In genomic region chr19:29466819-29467218, GRCm38 (mm10) we compare ENCODE assay signal across 24 mouse cellular contexts. TPM values are rescaled to one million over a fixed set of nuclear protein-coding genes. Genes with fewer than 3 reads are reported as not detected.
DNase-seq lines count a peak whose midpoint lies in the region; ATAC-seq and TF ChIP-seq lines count a peak whose summit lies in the region.
"Had no signal": no experiment of that assay in that cellular context is flagged by ENCODE, and none has a peak within 500 bp of the region (broad histone marks: within the 10 kb centered on the region; RNA-seq: fewer than 3 reads in every experiment).

No protein-coding gene starts in this region.

- H3K27me3 ChIP-seq in thymus, adult 2 months (ENCODE audit: control insufficient read depth, insufficient read depth, low read length), result no peaks in the 10 kb centered on the region
- H3K27me3 ChIP-seq in intestine, embryonic 15.5 days (replicated peaks), result no peaks in the 10 kb centered on the region
- H3K27me3 ChIP-seq: embryonic facial prominence, embryonic 13.5 days; forebrain, embryonic 12.5 days; heart, embryonic 13.5 days; hindbrain, embryonic 12.5 days had no signal

- WGBS in thymus, adult 2 months, result 32% methylated on average over 9 of the region's 9 CpGs
- WGBS in intestine, embryonic 15.5 days, result 68% methylated on average over 9 of the region's 9 CpGs

- H3K36me3 ChIP-seq in thymus, adult 2 months (ENCODE audit: control insufficient read depth, insufficient read depth, low read length), result no peaks in the 10 kb centered on the region
- H3K36me3 ChIP-seq in intestine, embryonic 15.5 days, result no peaks in the 10 kb centered on the region
- H3K36me3 ChIP-seq: embryonic facial prominence, embryonic 13.5 days; forebrain, embryonic 12.5 days; heart, embryonic 13.5 days; hindbrain, embryonic 12.5 days had no signal

- H3K27ac ChIP-seq in thymus, adult 2 months (ENCODE audit: control insufficient read depth, insufficient read depth, low read length), result no peak overlapping the region
- H3K27ac ChIP-seq in intestine, embryonic 15.5 days, result no peak overlapping the region
- H3K27ac ChIP-seq: embryonic facial prominence, embryonic 13.5 days; forebrain, embryonic 12.5 days; heart, embryonic 13.5 days; hindbrain, embryonic 12.5 days had no signal

- no peak overlapping the region for H3K4me2 ChIP-seq in intestine, embryonic 15.5 days (replicated peaks)
- H3K4me2 ChIP-seq: embryonic facial prominence, embryonic 13.5 days; forebrain, embryonic 12.5 days; heart, embryonic 13.5 days; hindbrain, embryonic 12.5 days had no signal

- no peak for TF ChIP-seq CTCF in thymus, adult 2 months (IDR thresholded peaks at IDR 0.05; ENCODE audit: borderline replicate concordance, control insufficient read depth, extremely low read depth, insufficient read depth, low read length, poor library complexity)

- H3K4me1 ChIP-seq in thymus, adult 2 months (replicated peaks; ENCODE audit: control insufficient read depth, insufficient read depth, low read length), result peaks cover 7% of the 10 kb centered on the region
- H3K4me1 ChIP-seq in intestine, embryonic 15.5 days (replicated peaks), result peaks cover 13% of the 10 kb centered on the region; the same call in 1 of the 2 replicates

- H3K9me3 ChIP-seq in intestine, embryonic 15.5 days, result no peaks in the 10 kb centered on the region
- H3K9me3 ChIP-seq: embryonic facial prominence, embryonic 13.5 days; forebrain, embryonic 12.5 days; heart, embryonic 13.5 days; hindbrain, embryonic 12.5 days had no signal

- peak; percentile 35 for DNase-seq in thymus, postnatal 14 days
- DNase-seq in thymus, adult 2 months, result no peak
- DNase-seq in naive thymus-derived CD4-positive, alpha-beta T cell, adult 2 months (ENCODE audit: low read depth), result peak; percentile 68
- peak; percentile 39 for DNase-seq in thymus, postnatal 4 days
- DNase-seq in left cerebral cortex, adult 18-20 months (ENCODE audit: low spot score in 2 of 2), result no peak
- DNase-seq: adrenal gland, adult 2 months; adrenal gland, postnatal 25 days; cerebellum, adult 8-10 months; cerebellum, postnatal 14 days; gastrocnemius, postnatal 10 days; heart, postnatal 36 days had no signal

- peak; percentile 93 for ATAC-seq in activated CD4-positive, CD25-positive, alpha-beta regulatory T cell, adult 4 months
- ATAC-seq in cerebellum, adult (ENCODE audit: insufficient number of reproducible peaks, low FRiP score, low TSS enrichment), result no peak
- no peak for ATAC-seq in intestine, embryonic 15.5 days
- ATAC-seq: forebrain, embryonic 16.5 days; hindbrain, embryonic 16.5 days; intestine, embryonic 16.5 days had no signal

- no peak for TF ChIP-seq POLR2A in thymus, adult 2 months (IDR thresholded peaks at IDR 0.05; ENCODE audit: control insufficient read depth, extremely low read depth, insufficient read depth, low read length, poor library complexity)

- no peak overlapping the region for H3K9ac ChIP-seq in intestine, embryonic 15.5 days
- H3K9ac ChIP-seq: embryonic facial prominence, embryonic 13.5 days; forebrain, embryonic 12.5 days; heart, embryonic 13.5 days; hindbrain, embryonic 12.5 days had no signal

- no peak overlapping the region for H3K4me3 ChIP-seq in thymus, adult 2 months (ENCODE audit: control insufficient read depth, insufficient read depth, low read length)
- no peak overlapping the region for H3K4me3 ChIP-seq in intestine, embryonic 15.5 days (replicated peaks)
- H3K4me3 ChIP-seq: embryonic facial prominence, embryonic 13.5 days; forebrain, embryonic 12.5 days; heart, embryonic 13.5 days; hindbrain, embryonic 12.5 days had no signal

RNA-seq across cellular contexts. Expression of gene Ric1, which starts 55.3 kb away (rescaled TPM):
- polyA plus RNA-seq in thymus, adult 2 months (2012; rRNA removed), result 19.4 and 21.1 TPM in 2 replicates
- polyA plus RNA-seq in activated CD4-positive, CD25-positive, alpha-beta regulatory T cell, adult 4 months (2017; shearing (Covaris generic)), result 10 to 100 TPM in 1 of 2 experiments, 1 to 10 TPM in 1; 8.6 to 13.1 TPM
- 10 to 100 TPM; 31.3 to 33.2 TPM for total RNA-seq in left cerebral cortex, adult 18-20 months (2021)
- 11.9 and 12.3 TPM in 2 replicates for polyA plus RNA-seq in intestine, embryonic 15.5 days (2015; fragmentation: Nextera tagmentation; extraction: Ambion mirVana)

RNA-seq across cellular contexts. Expression of gene Pdcd1lg2, which starts 56.1 kb away (rescaled TPM):
- 4.0 and 4.7 TPM in 2 replicates for polyA plus RNA-seq in thymus, adult 2 months (2012; rRNA removed)
- polyA plus RNA-seq in activated CD4-positive, CD25-positive, alpha-beta regulatory T cell, adult 4 months (2017; shearing (Covaris generic)), result 10 to 100 TPM; 17.2 to 23.0 TPM
- total RNA-seq in left cerebral cortex, adult 18-20 months (2021), result under 1 TPM; 0.26 to 0.28 TPM
- not detected in 2 replicates for polyA plus RNA-seq in intestine, embryonic 15.5 days (2015; fragmentation: Nextera tagmentation; extraction: Ambion mirVana)
- total RNA-seq: adrenal gland, adult 2 months; adrenal gland, postnatal 25 days; gastrocnemius, postnatal 10 days; gastrocnemius, postnatal 4 days; heart, postnatal 36 days had no signal
- polyA plus RNA-seq: adrenal gland, adult 2 months; cortical plate, adult 2 months; embryonic facial prominence, embryonic 13.5 days; forebrain, embryonic 16.5 days; heart, embryonic 13.5 days; heart, postnatal 0 days; hindbrain, embryonic 12.5 days had no signal

Comparison
In these comparisons a context has a peak if more than half of its experiments do, and no peak if none do; other contexts are left out.
1. DNase-seq: peak in thymus, postnatal 14 days (single experiment), naive thymus-derived CD4-positive, alpha-beta T cell, adult 2 months (single experiment) and thymus, postnatal 4 days (single experiment); none in thymus, adult 2 months (single experiment) and left cerebral cortex, adult 18-20 months (0 of 2).